Mouse (Mus musculus): ENCODE measurements at regions not wholly inside any gene's neighbourhood (a gene's known extent, or its start where the extent isn't known, plus 50 kb on each side); places are given as distances from the start of the nearest gene placed in this dataset.

DNA sequence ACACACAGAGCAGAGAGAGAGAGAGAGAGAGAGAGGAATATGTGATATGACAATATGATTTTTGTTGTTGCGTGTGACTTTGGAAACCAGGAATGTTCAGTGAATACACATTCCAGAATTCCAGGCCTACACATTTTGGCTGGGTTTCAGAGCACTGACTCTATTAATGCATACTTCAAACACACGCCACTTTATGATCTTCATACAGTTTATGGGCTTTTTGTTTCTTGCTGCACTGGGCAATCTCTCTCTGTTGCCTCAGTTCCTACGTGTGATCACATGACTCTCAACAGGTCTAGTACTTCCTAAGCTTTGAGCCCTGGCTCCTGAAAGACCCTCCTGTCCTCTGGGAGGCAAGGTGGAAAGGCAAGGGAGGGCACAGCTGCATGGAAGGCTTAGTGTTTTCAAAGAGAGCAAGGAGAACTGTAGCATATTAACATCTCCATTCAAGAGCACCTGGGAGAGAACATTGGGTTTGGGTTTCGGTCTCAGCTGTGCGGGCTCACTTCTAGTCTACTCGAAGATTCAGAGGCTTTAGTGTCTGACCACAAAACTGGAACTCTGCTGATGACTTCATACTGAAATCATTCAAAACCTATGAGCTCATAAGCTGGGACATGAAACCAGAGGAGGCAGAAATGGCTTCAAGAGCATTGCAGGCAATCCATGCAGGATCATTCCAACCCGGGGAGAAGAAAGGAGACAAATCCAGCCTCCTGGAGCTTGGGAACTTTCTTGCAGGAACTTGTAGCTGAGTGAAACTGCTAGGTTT is 87.9 kb upstream of the C1qtnf3 start:
- no peak for TF ChIP-seq EP300 (IDR thresholded peaks at IDR 0.05; ENCODE audit: low read depth)
- TF ChIP-seq CTCF (IDR thresholded peaks at IDR 0.05; ENCODE audit: low read depth) = no peak
- Histone ChIP-seq H3K4me1 (ENCODE audit: insufficient read depth) (peaks cover 3% of the 10 kb centered on the region; the same call in 1 of the 2 replicates), H3K4me3 (ENCODE audit: low read depth, low read length) (no peak overlapping the region), H3K4me2 (ENCODE audit: low read depth, low read length) (no peak overlapping the region), H3K9me3 (ENCODE audit: low read length) (no peaks in the 10 kb centered on the region), H3K9ac (replicated peaks) (no peak overlapping the region), H3K27ac (ENCODE audit: low read depth) (no peak overlapping the region), H3K27me3 (ENCODE audit: insufficient read depth, low read length) (no peaks in the 10 kb centered on the region), H3K36me3 (replicated peaks; ENCODE audit: insufficient read depth, low read length) (no peaks in the 10 kb centered on the region)
- 72% methylated on average over 7 of the region's 7 CpGs for WGBS (ENCODE audit: insufficient replicate concordance)
- DNase-seq (no peak), ATAC-seq (no peak)

DNA sequence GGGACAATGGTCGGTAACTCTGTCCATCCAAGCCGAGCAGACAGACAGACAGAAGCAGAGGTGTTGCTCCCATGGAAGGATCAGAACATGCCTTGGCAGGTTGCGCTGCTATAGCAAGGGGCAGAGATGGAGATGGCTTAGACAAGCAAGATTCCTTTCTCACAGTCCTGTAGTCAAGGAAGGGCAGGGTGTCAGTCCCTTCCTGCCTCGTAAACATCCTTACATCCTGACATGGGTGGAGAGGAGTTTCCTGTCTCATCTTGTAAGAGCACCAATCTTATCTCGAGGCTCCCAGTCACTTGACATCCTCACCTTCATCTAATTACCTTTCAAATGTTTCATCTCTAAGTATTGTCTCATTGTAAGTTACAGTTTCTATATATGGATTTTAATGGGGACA is 87.0 kb upstream of the C1qtnf3 start:
- Histone ChIP-seq H3K36me3 (replicated peaks; ENCODE audit: insufficient read depth, low read length) (no peaks in the 10 kb centered on the region), H3K4me1 (ENCODE audit: insufficient read depth) (peaks cover 4% of the 10 kb centered on the region; the same call in 1 of the 2 replicates), H3K27me3 (ENCODE audit: insufficient read depth, low read length) (no peaks in the 10 kb centered on the region), H3K4me3 (ENCODE audit: low read depth, low read length) (no peak overlapping the region), H3K27ac (ENCODE audit: low read depth) (no peak overlapping the region), H3K4me2 (ENCODE audit: low read depth, low read length) (no peak overlapping the region), H3K9ac (replicated peaks) (no peak overlapping the region), H3K9me3 (ENCODE audit: low read length) (no peaks in the 10 kb centered on the region)
- no peak for TF ChIP-seq EP300 (IDR thresholded peaks at IDR 0.05; ENCODE audit: low read depth)
- TF ChIP-seq CTCF (IDR thresholded peaks at IDR 0.05; ENCODE audit: low read depth) = no peak
- no peak for ATAC-seq
- DNase-seq = no peak
- 54% methylated on average over 5 of the region's 5 CpGs for WGBS (ENCODE audit: insufficient replicate concordance)

DNA sequence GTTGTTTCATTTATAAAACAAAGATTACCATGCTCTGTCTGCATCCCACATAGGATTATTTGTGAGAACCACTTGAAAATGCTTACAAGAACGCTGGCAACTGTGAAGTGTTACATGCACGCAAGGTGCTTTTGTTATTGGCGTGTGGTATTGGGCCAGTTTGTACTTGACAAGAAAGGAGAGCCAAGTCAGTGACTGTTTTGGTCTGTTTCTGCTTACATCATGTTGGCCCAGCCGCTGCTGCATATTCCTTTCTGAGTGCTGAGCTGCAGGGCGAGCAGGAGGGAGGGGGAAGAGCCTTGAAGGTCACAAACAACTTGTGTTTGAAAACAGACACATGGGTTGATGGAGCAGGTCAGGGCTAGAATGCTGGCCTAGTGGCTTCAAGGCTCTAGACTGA is 85.3 kb upstream of the C1qtnf3 start:
- Histone ChIP-seq H3K4me2 (ENCODE audit: low read depth, low read length) (no peak overlapping the region), H3K4me1 (ENCODE audit: insufficient read depth) (peaks cover 4% of the 10 kb centered on the region; the same call in 1 of the 2 replicates), H3K27ac (ENCODE audit: low read depth) (no peak overlapping the region), H3K4me3 (ENCODE audit: low read depth, low read length) (no peak overlapping the region), H3K9me3 (ENCODE audit: low read length) (no peaks in the 10 kb centered on the region), H3K27me3 (ENCODE audit: insufficient read depth, low read length) (no peaks in the 10 kb centered on the region), H3K36me3 (replicated peaks; ENCODE audit: insufficient read depth, low read length) (no peaks in the 10 kb centered on the region), H3K9ac (replicated peaks) (no peak overlapping the region)
- no peak for ATAC-seq
- no peak for DNase-seq
- TF ChIP-seq CTCF (IDR thresholded peaks at IDR 0.05; ENCODE audit: low read depth) (no peak), EP300 (IDR thresholded peaks at IDR 0.05; ENCODE audit: low read depth) (no peak)
- WGBS (ENCODE audit: insufficient replicate concordance) = 78% methylated on average over 5 of the region's 5 CpGs

DNA sequence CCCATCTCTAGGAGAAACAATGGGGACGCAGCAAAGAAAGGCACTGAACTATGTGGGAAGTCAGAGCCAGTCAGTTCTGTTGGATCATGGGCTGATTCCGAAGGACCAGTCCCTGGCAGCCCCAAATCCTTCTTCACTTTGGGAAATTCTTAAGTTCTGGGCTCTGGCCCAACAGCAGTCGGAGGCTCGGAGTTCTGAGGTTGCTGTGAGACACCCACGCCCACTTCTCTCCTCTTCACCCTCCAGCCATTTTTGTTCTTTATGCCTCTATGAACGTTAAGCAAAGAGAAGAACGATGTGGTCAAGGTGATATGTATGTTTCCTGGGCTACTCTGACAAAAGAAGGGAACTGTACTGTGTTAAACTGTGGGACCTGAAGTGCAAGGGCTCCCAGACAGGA is 84.0 kb upstream of the C1qtnf3 start:
- Histone ChIP-seq H3K27ac (ENCODE audit: low read depth) (no peak overlapping the region), H3K27me3 (ENCODE audit: insufficient read depth, low read length) (no peaks in the 10 kb centered on the region), H3K9me3 (ENCODE audit: low read length) (no peaks in the 10 kb centered on the region), H3K4me2 (ENCODE audit: low read depth, low read length) (no peak overlapping the region), H3K4me1 (ENCODE audit: insufficient read depth) (peaks cover 4% of the 10 kb centered on the region; the same call in 1 of the 2 replicates), H3K36me3 (replicated peaks; ENCODE audit: insufficient read depth, low read length) (no peaks in the 10 kb centered on the region), H3K4me3 (ENCODE audit: low read depth, low read length) (no peak overlapping the region), H3K9ac (replicated peaks) (no peak overlapping the region)
- DNase-seq (no peak), ATAC-seq (no peak)
- WGBS (ENCODE audit: insufficient replicate concordance) = 76% methylated on average over 7 of the region's 7 CpGs
- TF ChIP-seq EP300 (IDR thresholded peaks at IDR 0.05; ENCODE audit: low read depth) (no peak), CTCF (IDR thresholded peaks at IDR 0.05; ENCODE audit: low read depth) (no peak)

DNA sequence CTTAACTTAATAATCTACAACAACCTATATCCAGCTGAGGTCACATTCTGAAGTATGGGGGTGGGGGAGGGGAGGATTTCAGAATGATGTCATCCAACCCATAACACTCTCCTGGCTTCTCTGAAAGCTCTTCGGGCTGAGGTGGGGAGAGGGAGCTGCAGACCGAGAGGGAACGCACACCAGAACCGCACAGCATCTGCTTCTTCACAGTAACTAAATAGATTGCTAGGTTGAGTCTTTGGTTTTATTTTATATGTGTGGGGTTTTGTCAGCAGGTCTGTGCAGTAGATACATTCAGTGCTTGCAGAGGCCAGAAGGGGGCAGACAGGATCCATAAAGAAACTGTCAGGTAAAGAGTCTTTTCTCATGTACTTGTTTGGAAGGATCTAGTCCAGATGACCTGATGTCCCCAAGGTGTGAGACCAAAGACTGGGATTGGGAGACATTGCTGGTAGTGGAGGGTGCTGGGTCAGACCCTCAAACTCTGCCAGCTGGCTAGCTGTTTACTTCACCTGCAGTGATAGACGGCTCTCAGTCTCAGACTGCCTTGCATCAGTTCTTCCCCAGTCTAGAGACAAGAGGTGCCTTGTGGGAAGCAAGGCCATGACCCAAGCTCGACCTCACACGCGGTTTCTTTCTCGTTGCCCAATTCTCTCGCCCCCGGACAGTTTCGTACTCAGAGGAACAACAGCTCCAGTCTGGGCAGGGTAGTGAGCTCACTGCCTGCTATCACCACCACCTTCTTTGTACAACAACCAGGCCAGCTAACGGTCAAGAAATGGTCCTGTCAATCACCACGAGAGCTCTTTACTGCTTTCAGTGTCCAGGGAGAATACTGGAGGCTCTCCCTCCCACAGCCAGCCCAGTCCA is 83.2 kb upstream of the C1qtnf3 start:
- DNase-seq = peak; percentile 52
- ATAC-seq = peak; percentile 80; the same call in 1 of the 2 replicates
- Histone ChIP-seq H3K27me3 (ENCODE audit: insufficient read depth, low read length) (no peaks in the 10 kb centered on the region), H3K9ac (replicated peaks) (no peak overlapping the region), H3K4me3 (ENCODE audit: low read depth, low read length) (no peak overlapping the region), H3K27ac (ENCODE audit: low read depth) (no peak overlapping the region), H3K4me2 (ENCODE audit: low read depth, low read length) (no peak overlapping the region), H3K4me1 (ENCODE audit: insufficient read depth) (peaks cover 4% of the 10 kb centered on the region; the same call in 1 of the 2 replicates), H3K9me3 (ENCODE audit: low read length) (no peaks in the 10 kb centered on the region), H3K36me3 (replicated peaks; ENCODE audit: insufficient read depth, low read length) (no peaks in the 10 kb centered on the region)
- WGBS (ENCODE audit: insufficient replicate concordance) = 47% methylated on average over 14 of the region's 14 CpGs
- TF ChIP-seq EP300 (IDR thresholded peaks at IDR 0.05; ENCODE audit: low read depth) (no peak), CTCF (IDR thresholded peaks at IDR 0.05; ENCODE audit: low read depth) (peak; percentile 61)

DNA sequence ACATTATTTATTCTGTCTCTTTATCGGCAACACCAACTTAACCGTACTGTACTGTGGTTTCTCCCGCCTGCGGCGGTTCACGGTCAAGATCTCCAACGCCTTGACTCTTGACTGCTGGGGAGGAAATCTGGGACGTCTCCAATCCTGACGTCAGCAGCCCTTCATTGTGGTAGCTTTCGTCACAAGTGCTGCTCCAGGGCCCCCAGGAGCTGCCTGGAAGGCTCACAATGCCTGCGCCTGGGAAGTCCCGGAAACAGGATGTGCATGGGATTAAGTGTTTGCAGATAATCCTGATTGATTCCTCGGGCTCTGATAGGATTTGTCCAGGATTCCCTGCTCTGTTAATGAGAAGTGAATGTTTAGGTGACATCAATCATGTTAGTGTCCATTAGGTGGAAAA is 82.3 kb upstream of the C1qtnf3 start:
- Histone ChIP-seq H3K36me3 (replicated peaks; ENCODE audit: insufficient read depth, low read length) (no peaks in the 10 kb centered on the region), H3K4me2 (ENCODE audit: low read depth, low read length) (no peak overlapping the region), H3K9me3 (ENCODE audit: low read length) (no peaks in the 10 kb centered on the region), H3K27me3 (ENCODE audit: insufficient read depth, low read length) (no peaks in the 10 kb centered on the region), H3K4me1 (ENCODE audit: insufficient read depth) (peaks cover 4% of the 10 kb centered on the region; the same call in 1 of the 2 replicates), H3K4me3 (ENCODE audit: low read depth, low read length) (no peak overlapping the region), H3K27ac (ENCODE audit: low read depth) (no peak overlapping the region), H3K9ac (replicated peaks) (no peak overlapping the region)
- ATAC-seq (no peak), DNase-seq (peak; percentile 37)
- 57% methylated on average over 13 of the region's 13 CpGs for WGBS (ENCODE audit: insufficient replicate concordance)
- no peak for TF ChIP-seq CTCF (IDR thresholded peaks at IDR 0.05; ENCODE audit: low read depth)
- TF ChIP-seq EP300 (IDR thresholded peaks at IDR 0.05; ENCODE audit: low read depth) = no peak

Measured in liver, postnatal 0 days (tissue).